Mouse (Mus musculus): Measurements from ENCODE around the gene Arpc2. TPM values are rescaled to one million over a fixed set of nuclear protein-coding genes. Genes with fewer than 3 reads are reported as not detected.

Arpc2 gene
- polyA plus RNA-seq, 1 experiment from 2014 or later = 322 TPM

- Histone ChIP-seq H3K4me1 (ENCODE audit: control insufficient read depth, insufficient read depth, low read length) (no peaks in the 10 kb centered on the region), H3K27me3 (ENCODE audit: control insufficient read depth, insufficient read depth, low read length) (no peaks in the 10 kb centered on the region), H3K9me3 (ENCODE audit: control insufficient read depth, low read length) (no peaks in the 10 kb centered on the region), H3K36me3 (ENCODE audit: control insufficient read depth, insufficient read depth, low read length) (peaks cover 60% of the 10 kb centered on the region), H3K4me2 (ENCODE audit: low read length) (no peak overlapping the region), H3K27ac (replicated peaks; ENCODE audit: low read depth, low read length) (no peak overlapping the region), H3K4me3 (replicated peaks; ENCODE audit: low read depth, low read length) (no peak overlapping the region), H3K9ac (replicated peaks; ENCODE audit: low read length) (no peak overlapping the region)
- 92% methylated on average over 1 of the region's 1 CpGs for WGBS
- DNase-seq (no peak), ATAC-seq (ENCODE audit: low FRiP score, low TSS enrichment) (no peak)
Measured at GRCm38 (mm10) chr1:74248799-74249198, 12.9 kb downstream of the Arpc2 start.

GRCm38 (mm10) chr1:74249331-74249980, 13.6 kb downstream of the Arpc2 start:
- no peak overlapping the region for H3K4me2 ChIP-seq (ENCODE audit: low read length)
- no peak overlapping the region for H3K9ac ChIP-seq (replicated peaks; ENCODE audit: low read length)
- H3K4me1 ChIP-seq (ENCODE audit: control insufficient read depth, insufficient read depth, low read length) = no peaks in the 10 kb centered on the region
- H3K27me3 ChIP-seq (ENCODE audit: control insufficient read depth, insufficient read depth, low read length) = no peaks in the 10 kb centered on the region
- H3K9me3 ChIP-seq (ENCODE audit: control insufficient read depth, low read length) = no peaks in the 10 kb centered on the region
- no peak overlapping the region for H3K27ac ChIP-seq (replicated peaks; ENCODE audit: low read depth, low read length)
- no peak for ATAC-seq (ENCODE audit: low FRiP score, low TSS enrichment)
- WGBS = 91% methylated on average over 5 of the region's 5 CpGs
- DNase-seq = no peak
- no peak overlapping the region for H3K4me3 ChIP-seq (replicated peaks; ENCODE audit: low read depth, low read length)
- H3K36me3 ChIP-seq (ENCODE audit: control insufficient read depth, insufficient read depth, low read length) = peaks cover 65% of the 10 kb centered on the region

- 95% methylated on average over 4 of the region's 4 CpGs for WGBS
Measured at GRCm38 (mm10) chr1:74250096-74250495, 14.2 kb downstream of the Arpc2 start.

GRCm38 (mm10) chr1:74255704-74256345, 19.9 kb downstream of the Arpc2 start:
- no peak overlapping the region for H3K27ac ChIP-seq (replicated peaks; ENCODE audit: low read depth, low read length)
- ATAC-seq (ENCODE audit: low FRiP score, low TSS enrichment) (no peak), DNase-seq (no peak)
- no peak overlapping the region for H3K4me3 ChIP-seq (replicated peaks; ENCODE audit: low read depth, low read length)
- no peak overlapping the region for H3K4me2 ChIP-seq (ENCODE audit: low read length)
- no peaks in the 10 kb centered on the region for H3K9me3 ChIP-seq (ENCODE audit: control insufficient read depth, low read length)
- no peaks in the 10 kb centered on the region for H3K4me1 ChIP-seq (ENCODE audit: control insufficient read depth, insufficient read depth, low read length)
- no peak overlapping the region for H3K9ac ChIP-seq (replicated peaks; ENCODE audit: low read length)
- H3K36me3 ChIP-seq (ENCODE audit: control insufficient read depth, insufficient read depth, low read length) = peaks cover 92% of the 10 kb centered on the region
- 96% methylated on average over 8 of the region's 8 CpGs for WGBS
- no peaks in the 10 kb centered on the region for H3K27me3 ChIP-seq (ENCODE audit: control insufficient read depth, insufficient read depth, low read length)

More at GRCm38 (mm10) chr1:74250096-74250495, 14.2 kb downstream of the Arpc2 start:
- Histone ChIP-seq H3K4me3 (replicated peaks; ENCODE audit: low read depth, low read length) (no peak overlapping the region), H3K9ac (replicated peaks; ENCODE audit: low read length) (no peak overlapping the region), H3K4me1 (ENCODE audit: control insufficient read depth, insufficient read depth, low read length) (no peaks in the 10 kb centered on the region), H3K27me3 (ENCODE audit: control insufficient read depth, insufficient read depth, low read length) (no peaks in the 10 kb centered on the region), H3K27ac (replicated peaks; ENCODE audit: low read depth, low read length) (no peak overlapping the region), H3K9me3 (ENCODE audit: control insufficient read depth, low read length) (no peaks in the 10 kb centered on the region), H3K36me3 (ENCODE audit: control insufficient read depth, insufficient read depth, low read length) (peaks cover 72% of the 10 kb centered on the region), H3K4me2 (ENCODE audit: low read length) (no peak overlapping the region)
- ATAC-seq (ENCODE audit: low FRiP score, low TSS enrichment) = no peak
- no peak for DNase-seq

GRCm38 (mm10) chr1:74256782-74257181, 20.9 kb downstream of the Arpc2 start:
- H3K4me2 ChIP-seq (ENCODE audit: low read length) = no peak overlapping the region
- H3K27ac ChIP-seq (replicated peaks; ENCODE audit: low read depth, low read length) = no peak overlapping the region
- H3K4me3 ChIP-seq (replicated peaks; ENCODE audit: low read depth, low read length) = no peak overlapping the region
- ATAC-seq (ENCODE audit: low FRiP score, low TSS enrichment) (no peak), DNase-seq (no peak)
- no peaks in the 10 kb centered on the region for H3K27me3 ChIP-seq (ENCODE audit: control insufficient read depth, insufficient read depth, low read length)
- H3K36me3 ChIP-seq (ENCODE audit: control insufficient read depth, insufficient read depth, low read length) = peaks cover 89% of the 10 kb centered on the region
- no peak overlapping the region for H3K9ac ChIP-seq (replicated peaks; ENCODE audit: low read length)
- no peaks in the 10 kb centered on the region for H3K9me3 ChIP-seq (ENCODE audit: control insufficient read depth, low read length)
- WGBS = 69% methylated on average over 4 of the region's 4 CpGs
- H3K4me1 ChIP-seq (ENCODE audit: control insufficient read depth, insufficient read depth, low read length) = no peaks in the 10 kb centered on the region

GRCm38 (mm10) chr1:74262510-74262909, 26.6 kb downstream of the Arpc2 start:
- H3K4me3 ChIP-seq (replicated peaks; ENCODE audit: low read depth, low read length) = no peak overlapping the region
- peaks cover 92% of the 10 kb centered on the region for H3K36me3 ChIP-seq (ENCODE audit: control insufficient read depth, insufficient read depth, low read length)
- WGBS = 97% methylated on average over 6 of the region's 6 CpGs
- ATAC-seq (ENCODE audit: low FRiP score, low TSS enrichment) = no peak
- no peak overlapping the region for H3K27ac ChIP-seq (replicated peaks; ENCODE audit: low read depth, low read length)
- no peaks in the 10 kb centered on the region for H3K27me3 ChIP-seq (ENCODE audit: control insufficient read depth, insufficient read depth, low read length)
- H3K9me3 ChIP-seq (ENCODE audit: control insufficient read depth, low read length) = no peaks in the 10 kb centered on the region
- no peaks in the 10 kb centered on the region for H3K4me1 ChIP-seq (ENCODE audit: control insufficient read depth, insufficient read depth, low read length)
- DNase-seq = no peak
- H3K4me2 ChIP-seq (ENCODE audit: low read length) = no peak overlapping the region
- H3K9ac ChIP-seq (replicated peaks; ENCODE audit: low read length) = no peak overlapping the region

- ATAC-seq (ENCODE audit: low FRiP score, low TSS enrichment) (no peak), DNase-seq (no peak)
- no peak overlapping the region for H3K4me2 ChIP-seq (ENCODE audit: low read length)
- H3K4me3 ChIP-seq (replicated peaks; ENCODE audit: low read depth, low read length) = no peak overlapping the region
- no peak overlapping the region for H3K27ac ChIP-seq (replicated peaks; ENCODE audit: low read depth, low read length)
- 84% methylated on average over 8 of the region's 8 CpGs for WGBS
- peaks cover 57% of the 10 kb centered on the region for H3K36me3 ChIP-seq (ENCODE audit: control insufficient read depth, insufficient read depth, low read length)
- no peaks in the 10 kb centered on the region for H3K4me1 ChIP-seq (ENCODE audit: control insufficient read depth, insufficient read depth, low read length)
- H3K27me3 ChIP-seq (ENCODE audit: control insufficient read depth, insufficient read depth, low read length) = no peaks in the 10 kb centered on the region
- H3K9ac ChIP-seq (replicated peaks; ENCODE audit: low read length) = no peak overlapping the region
- H3K9me3 ChIP-seq (ENCODE audit: control insufficient read depth, low read length) = no peaks in the 10 kb centered on the region
Measured at GRCm38 (mm10) chr1:74268750-74269149, 32.9 kb downstream of the Arpc2 start.

- no peak for DNase-seq
- WGBS = 89% methylated on average over 4 of the region's 4 CpGs
Measured at GRCm38 (mm10) chr1:74271659-74272058, 35.8 kb downstream of the Arpc2 start.

GRCm38 (mm10) chr1:74275015-74275414, 39.1 kb downstream of the Arpc2 start:
- DNase-seq = no peak
- H3K9ac ChIP-seq (replicated peaks; ENCODE audit: low read length) = no peak overlapping the region
- ATAC-seq (ENCODE audit: low FRiP score, low TSS enrichment) = no peak
- H3K9me3 ChIP-seq (ENCODE audit: control insufficient read depth, low read length) = no peaks in the 10 kb centered on the region
- WGBS = 62% methylated on average over 9 of the region's 9 CpGs
- H3K4me2 ChIP-seq (ENCODE audit: low read length) = no peak overlapping the region
- no peaks in the 10 kb centered on the region for H3K4me1 ChIP-seq (ENCODE audit: control insufficient read depth, insufficient read depth, low read length)
- H3K27me3 ChIP-seq (ENCODE audit: control insufficient read depth, insufficient read depth, low read length) = no peaks in the 10 kb centered on the region
- no peak overlapping the region for H3K4me3 ChIP-seq (replicated peaks; ENCODE audit: low read depth, low read length)
- H3K36me3 ChIP-seq (ENCODE audit: control insufficient read depth, insufficient read depth, low read length) = peaks cover 14% of the 10 kb centered on the region
- no peak overlapping the region for H3K27ac ChIP-seq (replicated peaks; ENCODE audit: low read depth, low read length)

More at GRCm38 (mm10) chr1:74271659-74272058, 35.8 kb downstream of the Arpc2 start:
- Histone ChIP-seq H3K27me3 (ENCODE audit: control insufficient read depth, insufficient read depth, low read length) (no peaks in the 10 kb centered on the region), H3K9ac (replicated peaks; ENCODE audit: low read length) (no peak overlapping the region), H3K4me2 (ENCODE audit: low read length) (no peak overlapping the region), H3K4me3 (replicated peaks; ENCODE audit: low read depth, low read length) (no peak overlapping the region), H3K4me1 (ENCODE audit: control insufficient read depth, insufficient read depth, low read length) (no peaks in the 10 kb centered on the region), H3K36me3 (ENCODE audit: control insufficient read depth, insufficient read depth, low read length) (peaks cover 29% of the 10 kb centered on the region), H3K9me3 (ENCODE audit: control insufficient read depth, low read length) (no peaks in the 10 kb centered on the region), H3K27ac (replicated peaks; ENCODE audit: low read depth, low read length) (no peak overlapping the region)
- no peak for ATAC-seq (ENCODE audit: low FRiP score, low TSS enrichment)

All from midbrain, embryonic 14.5 days (tissue).